Mouse (Mus musculus): Measurements from ENCODE around the gene Hes1. TPM values are rescaled to one million over a fixed set of nuclear protein-coding genes. Genes with fewer than 3 reads are reported as not detected.
A peak's percentile ranks its signal among the peaks of the same experiment; 100 is the strongest.

Gene Hes1
- 37.8 and 41.0 TPM in 2 replicates for polyA plus RNA-seq (2011; ENCODE audit: insufficient read depth, insufficient read length, low read depth, missing spikeins)

DNA sequence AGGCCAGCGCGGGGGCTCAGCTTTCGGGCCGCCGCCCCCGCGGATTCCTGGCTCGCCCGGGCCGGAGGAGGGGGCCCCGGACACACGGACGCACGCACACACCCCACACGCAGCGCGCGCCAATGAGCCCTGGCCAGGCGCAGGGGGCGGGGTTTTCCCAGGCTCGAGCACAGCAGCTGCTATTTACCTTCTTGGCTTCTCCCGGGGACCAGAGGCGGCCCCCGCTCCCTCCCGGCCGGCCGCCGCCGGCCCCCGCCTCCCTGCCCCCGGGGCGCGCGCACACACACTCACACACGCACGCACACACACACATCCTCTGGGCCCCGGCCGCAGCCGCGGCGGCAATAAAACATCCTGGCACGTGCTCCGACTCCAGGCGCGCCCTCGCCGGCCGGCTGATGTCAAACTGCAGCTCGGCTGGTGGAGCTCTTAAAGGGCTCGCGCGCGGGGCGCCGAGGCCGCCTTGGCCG, at the start of gene Hes1:
Hes1 (plus strand) TSS at position 401 of the 470 bp plus-strand sequence.
- no peaks in the 10 kb centered on the region for H3K27me3 ChIP-seq (ENCODE audit: control insufficient read depth, insufficient read depth, low read length, poor library complexity, severe bottlenecking)
- H3K36me3 ChIP-seq (ENCODE audit: control insufficient read depth, insufficient read depth, low read length, poor library complexity, severe bottlenecking), result 0 out of 2 replicates have a peak, but pooled peaks cover 2% of the 10 kb centered on the region
- H3K4me1 ChIP-seq (ENCODE audit: control insufficient read depth, insufficient read depth, low read length), result peaks cover 5% of the 10 kb centered on the region
- H3K9ac ChIP-seq (ENCODE audit: low read depth, poor library complexity, severe bottlenecking), result peak within 1 kb of the TSS; percentile 99
- H3K27ac ChIP-seq (ENCODE audit: insufficient read depth, low read length), result 0 out of 2 replicates have a peak within 1 kb of the TSS, but pooled peaks have one; percentile 34
- H3K4me3 ChIP-seq (ENCODE audit: low read depth, low read length), result peak within 1 kb of the TSS; percentile 74
- no peaks in the 10 kb centered on the region for H3K9me3 ChIP-seq (replicated peaks; ENCODE audit: control insufficient read depth, insufficient read depth, low read length, poor library complexity, severe bottlenecking)
- TF ChIP-seq POLR2A (IDR thresholded peaks at IDR 0.05; ENCODE audit: insufficient read depth, low read length), result no peak
- no peak; the same call in none of the 2 replicates for TF ChIP-seq EP300 (IDR thresholded peaks at IDR 0.05; ENCODE audit: insufficient read depth, low read depth, low read length)
- TF ChIP-seq CTCF (IDR thresholded peaks at IDR 0.05; ENCODE audit: low read depth, low read length), result no peak

DNA sequence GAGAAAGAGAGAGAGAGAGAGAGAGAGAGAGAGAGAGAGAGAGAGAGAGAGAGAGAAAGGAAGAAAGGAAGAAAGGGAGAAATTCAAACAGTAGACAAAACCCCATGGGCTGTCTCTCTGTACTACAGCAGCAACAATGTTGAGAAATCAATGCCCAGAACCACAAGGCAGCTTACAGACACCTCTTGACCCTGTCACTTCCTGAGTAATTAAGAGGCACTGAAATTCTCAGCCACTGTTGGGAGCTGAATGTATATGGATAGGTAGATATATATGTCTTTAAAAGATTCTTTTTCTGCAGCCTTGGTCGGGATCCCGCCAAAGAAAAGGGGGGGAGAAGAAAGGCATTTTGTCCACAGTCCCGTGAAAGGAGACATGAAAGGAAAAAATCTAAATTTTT, 48.1 kb upstream of the Hes1 start:
- Histone ChIP-seq H3K36me3 (ENCODE audit: control insufficient read depth, insufficient read depth, low read length, poor library complexity, severe bottlenecking) (no peaks in the 10 kb centered on the region), H3K4me3 (ENCODE audit: low read depth, low read length) (no peak overlapping the region), H3K9me3 (replicated peaks; ENCODE audit: control insufficient read depth, insufficient read depth, low read length, poor library complexity, severe bottlenecking) (no peaks in the 10 kb centered on the region), H3K27me3 (ENCODE audit: control insufficient read depth, insufficient read depth, low read length, poor library complexity, severe bottlenecking) (no peaks in the 10 kb centered on the region), H3K9ac (ENCODE audit: low read depth, poor library complexity, severe bottlenecking) (no peak overlapping the region), H3K27ac (ENCODE audit: insufficient read depth, low read length) (no peak overlapping the region), H3K4me1 (ENCODE audit: control insufficient read depth, insufficient read depth, low read length) (no peaks in the 10 kb centered on the region)
- TF ChIP-seq CTCF (IDR thresholded peaks at IDR 0.05; ENCODE audit: low read depth, low read length) (no peak), POLR2A (IDR thresholded peaks at IDR 0.05; ENCODE audit: insufficient read depth, low read length) (no peak), EP300 (IDR thresholded peaks at IDR 0.05; ENCODE audit: insufficient read depth, low read depth, low read length) (no peak)

DNA sequence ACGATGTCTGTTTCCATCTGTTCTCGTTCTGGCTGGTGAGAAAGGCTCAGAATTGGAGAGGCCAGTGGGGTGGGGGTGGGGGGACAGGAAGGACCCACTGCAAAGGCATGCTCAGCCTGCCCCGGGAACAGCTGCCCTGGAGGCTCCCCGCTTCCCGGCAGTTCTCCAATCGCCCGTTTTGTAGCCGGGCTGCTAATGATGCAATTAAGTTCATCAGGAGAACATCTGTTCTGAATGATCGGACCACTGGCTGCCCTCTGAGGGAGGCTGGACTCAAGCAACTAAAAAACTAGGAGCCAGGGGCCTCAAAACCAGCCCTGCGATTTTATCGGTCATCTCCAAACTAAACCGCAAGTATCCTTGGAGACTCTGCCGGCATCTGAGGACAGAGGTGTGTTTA, 44.1 kb upstream of the Hes1 start:
- H3K4me3 ChIP-seq (ENCODE audit: low read depth, low read length), result no peak overlapping the region
- TF ChIP-seq EP300 (IDR thresholded peaks at IDR 0.05; ENCODE audit: insufficient read depth, low read depth, low read length) (no peak), POLR2A (IDR thresholded peaks at IDR 0.05; ENCODE audit: insufficient read depth, low read length) (no peak), CTCF (IDR thresholded peaks at IDR 0.05; ENCODE audit: low read depth, low read length) (no peak)
- H3K4me1 ChIP-seq (ENCODE audit: control insufficient read depth, insufficient read depth, low read length), result no peaks in the 10 kb centered on the region
- no peaks in the 10 kb centered on the region for H3K9me3 ChIP-seq (replicated peaks; ENCODE audit: control insufficient read depth, insufficient read depth, low read length, poor library complexity, severe bottlenecking)
- no peak overlapping the region for H3K9ac ChIP-seq (ENCODE audit: low read depth, poor library complexity, severe bottlenecking)
- no peaks in the 10 kb centered on the region for H3K27me3 ChIP-seq (ENCODE audit: control insufficient read depth, insufficient read depth, low read length, poor library complexity, severe bottlenecking)
- no peak overlapping the region for H3K27ac ChIP-seq (ENCODE audit: insufficient read depth, low read length)
- H3K36me3 ChIP-seq (ENCODE audit: control insufficient read depth, insufficient read depth, low read length, poor library complexity, severe bottlenecking), result no peaks in the 10 kb centered on the region

DNA sequence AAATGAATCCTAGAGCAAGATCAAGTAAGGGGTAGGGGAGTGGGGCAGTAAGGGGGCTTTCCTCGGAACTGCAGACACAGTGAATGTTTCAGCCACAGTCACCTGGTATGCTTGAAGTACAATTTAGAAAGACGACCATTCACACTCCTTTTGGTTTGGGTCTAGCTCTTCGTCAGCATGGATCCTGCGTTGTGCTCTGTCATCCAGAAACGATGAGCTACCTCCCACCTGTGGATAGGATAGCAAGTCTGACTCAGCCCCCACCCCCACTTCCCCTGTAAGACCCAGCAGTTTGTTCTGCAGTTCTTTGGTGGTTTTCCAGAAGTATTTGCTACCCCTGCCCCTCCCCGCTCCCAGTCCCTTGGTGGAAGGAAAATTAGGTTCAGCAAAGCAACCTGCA, 41.8 kb upstream of the Hes1 start:
- Histone ChIP-seq H3K27me3 (ENCODE audit: control insufficient read depth, insufficient read depth, low read length, poor library complexity, severe bottlenecking) (no peaks in the 10 kb centered on the region), H3K9me3 (replicated peaks; ENCODE audit: control insufficient read depth, insufficient read depth, low read length, poor library complexity, severe bottlenecking) (no peaks in the 10 kb centered on the region), H3K9ac (ENCODE audit: low read depth, poor library complexity, severe bottlenecking) (no peak overlapping the region), H3K4me1 (ENCODE audit: control insufficient read depth, insufficient read depth, low read length) (no peaks in the 10 kb centered on the region), H3K4me3 (ENCODE audit: low read depth, low read length) (no peak overlapping the region), H3K27ac (ENCODE audit: insufficient read depth, low read length) (no peak overlapping the region), H3K36me3 (ENCODE audit: control insufficient read depth, insufficient read depth, low read length, poor library complexity, severe bottlenecking) (no peaks in the 10 kb centered on the region)
- no peak for TF ChIP-seq POLR2A (IDR thresholded peaks at IDR 0.05; ENCODE audit: insufficient read depth, low read length)
- TF ChIP-seq EP300 (IDR thresholded peaks at IDR 0.05; ENCODE audit: insufficient read depth, low read depth, low read length), result no peak
- TF ChIP-seq CTCF (IDR thresholded peaks at IDR 0.05; ENCODE audit: low read depth, low read length), result no peak

DNA sequence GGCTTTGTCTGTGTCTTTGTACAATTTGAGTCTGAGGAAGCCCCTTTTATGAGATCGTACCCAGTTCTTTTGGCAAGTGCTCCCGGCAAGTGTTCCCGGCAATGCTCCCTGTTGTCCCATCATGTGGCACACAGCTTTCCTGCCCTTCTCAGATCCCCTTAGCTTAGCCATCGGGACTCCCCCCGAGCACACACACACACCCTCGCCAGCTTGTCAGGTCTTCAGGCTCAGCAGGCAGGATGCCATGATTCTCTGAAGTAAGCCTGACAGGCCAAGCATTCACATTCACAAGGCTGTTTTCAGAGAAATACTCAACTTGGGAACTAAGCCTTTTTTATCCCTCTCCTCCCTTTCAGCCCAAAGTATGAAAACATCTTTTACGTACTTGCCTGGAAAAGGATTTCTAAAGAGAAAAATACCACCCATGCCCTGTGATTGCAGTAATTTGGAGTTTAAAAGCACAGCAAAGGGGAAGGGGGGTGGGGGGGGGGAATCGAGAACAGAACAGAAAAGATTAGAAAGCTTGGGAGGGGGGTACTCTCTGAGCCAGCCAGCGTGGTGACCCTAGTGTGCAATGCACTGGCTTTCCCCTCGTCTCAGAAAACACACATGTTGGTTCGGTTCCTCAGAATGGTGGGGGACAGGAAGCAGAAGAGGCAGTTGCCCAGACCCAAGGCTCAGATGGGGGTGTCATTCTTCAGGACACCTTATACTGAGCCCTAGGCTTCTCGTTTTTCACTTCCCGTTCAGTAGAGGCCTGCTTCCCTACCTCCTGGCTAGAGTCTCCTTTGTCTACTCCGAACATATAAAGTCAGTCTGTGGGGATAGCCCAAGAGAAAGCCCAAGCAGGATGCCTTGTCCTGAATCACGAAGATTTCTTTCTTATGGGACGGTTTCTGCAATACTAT, 41.0 kb upstream of the Hes1 start:
- TF ChIP-seq CTCF (IDR thresholded peaks at IDR 0.05; ENCODE audit: low read depth, low read length) (no peak), POLR2A (IDR thresholded peaks at IDR 0.05; ENCODE audit: insufficient read depth, low read length) (no peak), EP300 (IDR thresholded peaks at IDR 0.05; ENCODE audit: insufficient read depth, low read depth, low read length) (no peak)
- H3K9ac ChIP-seq (ENCODE audit: low read depth, poor library complexity, severe bottlenecking), result no peak overlapping the region
- no peaks in the 10 kb centered on the region for H3K27me3 ChIP-seq (ENCODE audit: control insufficient read depth, insufficient read depth, low read length, poor library complexity, severe bottlenecking)
- H3K27ac ChIP-seq (ENCODE audit: insufficient read depth, low read length), result no peak overlapping the region
- no peaks in the 10 kb centered on the region for H3K4me1 ChIP-seq (ENCODE audit: control insufficient read depth, insufficient read depth, low read length)
- H3K4me3 ChIP-seq (ENCODE audit: low read depth, low read length), result no peak overlapping the region
- H3K9me3 ChIP-seq (replicated peaks; ENCODE audit: control insufficient read depth, insufficient read depth, low read length, poor library complexity, severe bottlenecking), result no peaks in the 10 kb centered on the region
- no peaks in the 10 kb centered on the region for H3K36me3 ChIP-seq (ENCODE audit: control insufficient read depth, insufficient read depth, low read length, poor library complexity, severe bottlenecking)

Data from ES-Bruce4 (cell line).